Mouse (Mus musculus) cerebellum, adult 2 months (tissue): ENCODE measurements around the gene Wnt5b.

Experiments
- CTCF ChIP-seq: fragments of 200-500 bp; IDR thresholded peaks from 2 replicates; pipeline ENCODE4 v1.5.1; 2011; ENCODE audit warnings: low read depth, mild to moderate bottlenecking, control low read depth, low read length, moderate library complexity, borderline replicate concordance; ENCODE audit not compliant: insufficient read depth
- POLR2A ChIP-seq: fragments of 200-500 bp; IDR thresholded peaks from 2 replicates; pipeline ENCODE4 v1.6.1; 2011; ENCODE audit warnings: low read length, control low read depth, borderline replicate concordance; ENCODE audit not compliant: insufficient read depth

- TF ChIP-seq POLR2A (no peak), CTCF (no peak)
These were observed 142.4 kb downstream of the Wnt5b start for GRCm38 (mm10) chr6:119401545-119402304.
